Mouse (Mus musculus) activated CD4-positive, CD25-positive, alpha-beta regulatory T cell, adult 4 months (primary cell): ENCODE results near the gene Gm26602. TPM values are rescaled to one million over a fixed set of nuclear protein-coding genes. Genes with fewer than 3 reads are reported as not detected.
A peak's percentile ranks its signal among the peaks of the same experiment; 100 is the strongest.
"Not testable (repeated sequence)": the region's sequence is repeated elsewhere in the genome, so short reads cannot be mapped to it uniquely, and the experiment has no call there.

Experiments
- ATAC-seq: one replicate; pipeline ENCODE4 v1.8.0; 2017
- polyA plus RNA-seq, 2 experiments: library from polyadenylated mRNA; unstranded; fragments of 100-300 nt; shearing (Covaris generic); gene quantifications; one replicate each; pipeline ENCODE4 v1.2.1; 2017

Gene Gm26602
- polyA plus RNA-seq, 2 experiments from 2014 or later: not detected

GRCm38 (mm10) chr10:79934272-79934721, 23.6 kb downstream of the Gm26602 start:
- ATAC-seq: no peak

DNA sequence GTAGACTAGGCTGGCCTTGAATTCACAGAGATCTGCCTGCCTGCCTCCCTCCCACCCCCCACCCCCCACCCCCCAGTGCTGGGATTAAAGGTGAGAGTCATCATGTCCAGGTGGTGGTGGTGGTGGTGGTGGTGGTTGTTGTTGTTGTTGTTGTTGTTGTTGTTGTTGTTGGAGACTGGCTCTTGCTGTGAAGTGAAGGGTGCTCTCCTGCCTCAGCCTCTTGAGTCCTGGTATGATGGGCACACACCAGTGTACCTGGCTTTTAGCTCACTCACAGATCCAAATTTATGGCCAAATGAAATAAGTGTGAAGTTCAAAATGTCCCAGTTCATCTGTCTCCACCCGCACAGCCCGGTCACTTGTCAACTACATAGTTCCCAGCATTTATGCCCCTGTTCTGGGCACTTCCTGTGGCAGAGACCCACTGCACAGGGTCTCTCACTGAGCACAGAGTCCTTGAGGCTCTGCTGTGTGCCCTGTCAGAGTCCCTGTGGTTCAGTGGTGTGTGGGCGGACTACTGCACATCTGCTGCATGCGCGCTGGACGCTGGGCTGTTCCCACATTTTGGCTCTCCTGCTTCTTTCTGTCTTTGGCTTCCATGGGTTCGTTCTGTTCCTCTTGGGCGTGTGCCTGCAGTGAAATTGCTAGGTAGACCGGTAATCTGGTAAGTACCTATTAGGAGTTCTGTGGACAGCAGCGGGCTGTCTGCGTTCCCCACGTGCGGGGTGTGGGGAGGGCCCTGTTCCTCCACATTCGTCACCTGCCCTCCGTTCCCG, 24.3 kb downstream of the Gm26602 start:
- ATAC-seq: no peak

GRCm38 (mm10) chr10:79936284-79936910, 25.7 kb downstream of the Gm26602 start:
- ATAC-seq: no peak

DNA sequence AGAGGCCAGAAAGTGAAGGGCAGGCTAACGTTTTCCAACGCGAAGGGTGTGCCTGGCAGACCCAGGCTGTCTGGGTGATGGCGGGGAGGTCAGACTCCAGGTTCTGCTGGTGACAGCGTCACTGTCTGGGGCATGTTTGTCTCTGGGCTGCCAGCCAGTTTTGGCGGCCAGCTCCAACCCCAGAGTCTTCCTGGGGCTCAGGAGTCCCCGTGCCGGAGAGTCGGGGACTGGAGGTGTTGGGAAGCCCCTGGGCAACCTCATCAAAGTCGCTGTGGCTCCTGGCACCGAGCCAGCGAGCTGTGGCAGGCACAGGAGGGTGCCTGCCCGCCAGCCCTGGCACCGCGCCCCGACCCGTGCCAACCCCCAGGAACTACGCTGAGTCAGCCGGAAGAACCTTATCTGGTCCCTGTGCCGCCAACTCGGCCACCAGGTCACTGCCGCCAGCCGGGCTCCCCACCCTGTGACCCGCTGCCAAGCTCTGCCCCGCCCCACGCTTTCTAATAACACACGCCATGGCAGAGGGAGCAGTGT, 26.3 kb downstream of the Gm26602 start:
- peak; percentile 88 for ATAC-seq

- ATAC-seq: no peak
These were observed 27.3 kb downstream of the Gm26602 start for GRCm38 (mm10) chr10:79937775-79938526.

DNA sequence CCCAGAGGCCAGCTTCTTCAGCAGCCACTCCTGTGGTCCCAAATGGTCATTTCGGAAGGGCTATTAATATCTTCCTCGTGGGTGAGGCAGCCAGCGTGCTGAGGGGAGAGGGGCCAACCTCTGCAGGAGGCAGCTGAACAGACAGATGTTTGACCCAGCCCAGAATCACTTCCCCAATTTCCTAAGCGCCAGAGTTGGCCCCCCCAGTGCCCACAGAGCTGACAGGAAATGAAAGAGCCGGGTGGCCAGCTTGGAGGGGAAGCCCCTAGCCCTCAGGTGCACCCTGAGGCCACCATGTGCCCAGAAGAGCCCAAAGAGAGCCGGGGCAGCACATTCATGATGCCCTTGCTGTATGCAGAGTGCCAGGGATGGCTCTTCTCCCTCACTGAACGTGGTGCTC, 30.1 kb downstream of the Gm26602 start:
- no peak for ATAC-seq

- ATAC-seq: no peak
These were observed 32.3 kb downstream of the Gm26602 start for GRCm38 (mm10) chr10:79942988-79943387.

DNA sequence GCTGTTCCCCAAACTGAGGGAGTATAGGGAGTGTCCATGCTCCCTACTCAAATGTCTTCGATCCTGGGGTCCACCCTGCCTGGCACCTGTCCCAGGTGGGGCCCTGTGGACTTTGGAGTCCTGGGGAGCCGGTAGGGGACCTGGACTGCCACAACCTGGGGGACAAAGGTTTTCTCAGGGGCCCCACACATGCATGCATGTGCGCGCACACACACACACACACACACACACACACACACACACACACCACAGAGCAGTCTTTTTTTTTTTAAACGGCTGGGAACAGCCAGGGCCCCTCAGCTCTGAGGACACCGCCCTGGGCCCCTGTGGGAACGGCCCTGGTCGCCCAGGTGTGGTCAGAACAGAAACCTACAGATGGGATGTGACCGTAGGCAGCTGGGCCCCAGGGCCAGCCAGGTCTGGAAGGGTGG, 32.8 kb downstream of the Gm26602 start:
- ATAC-seq: no peak

- ATAC-seq: no peak
These were observed 35.0 kb downstream of the Gm26602 start for GRCm38 (mm10) chr10:79945507-79946234.

GRCm38 (mm10) chr10:79946752-79947322, 36.2 kb downstream of the Gm26602 start:
- no peak for ATAC-seq

- ATAC-seq: no peak
These were observed 36.8 kb downstream of the Gm26602 start for GRCm38 (mm10) chr10:79947502-79947901.

DNA sequence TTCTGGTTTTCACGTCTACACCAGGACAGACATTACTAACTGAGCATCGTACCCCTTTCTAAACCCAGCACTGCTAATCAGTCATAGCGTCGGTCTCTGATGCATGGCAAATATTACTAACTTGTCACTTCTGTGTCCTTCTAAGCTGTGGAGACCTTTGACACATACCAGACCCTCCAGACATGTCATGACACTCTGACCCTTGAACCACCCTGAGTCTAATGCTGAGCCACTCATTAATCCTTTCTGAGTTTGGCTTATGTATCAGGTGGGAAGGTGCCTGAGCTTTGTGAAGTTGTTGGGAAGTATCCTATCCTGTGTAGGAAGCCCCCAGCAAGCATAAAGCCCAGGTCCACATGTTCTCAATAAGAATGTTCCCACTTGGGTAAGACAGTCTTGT, 39.2 kb downstream of the Gm26602 start:
- ATAC-seq: no peak

- no peak for ATAC-seq
These were observed 40.0 kb downstream of the Gm26602 start for GRCm38 (mm10) chr10:79950661-79951060.

DNA sequence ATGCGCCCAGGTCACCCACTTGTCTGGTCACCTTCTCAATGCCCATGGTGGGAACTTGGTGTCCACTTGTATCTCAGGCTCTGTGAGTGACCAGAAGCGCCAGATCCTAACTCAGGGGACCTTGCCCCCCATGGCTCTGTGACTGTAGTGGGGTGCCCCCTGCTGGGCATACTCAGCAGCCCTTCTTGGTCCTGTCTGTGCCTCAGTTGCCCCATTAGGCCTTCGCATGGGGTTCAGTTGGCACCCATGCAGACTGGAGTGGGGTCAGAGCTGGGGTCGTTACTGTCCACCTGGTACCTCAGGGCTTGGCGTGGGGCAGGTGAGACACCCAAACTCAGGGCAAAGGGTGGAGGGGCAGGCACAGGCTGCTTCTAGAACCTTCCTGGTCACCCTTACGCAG, 43.3 kb downstream of the Gm26602 start:
- ATAC-seq: no peak

DNA sequence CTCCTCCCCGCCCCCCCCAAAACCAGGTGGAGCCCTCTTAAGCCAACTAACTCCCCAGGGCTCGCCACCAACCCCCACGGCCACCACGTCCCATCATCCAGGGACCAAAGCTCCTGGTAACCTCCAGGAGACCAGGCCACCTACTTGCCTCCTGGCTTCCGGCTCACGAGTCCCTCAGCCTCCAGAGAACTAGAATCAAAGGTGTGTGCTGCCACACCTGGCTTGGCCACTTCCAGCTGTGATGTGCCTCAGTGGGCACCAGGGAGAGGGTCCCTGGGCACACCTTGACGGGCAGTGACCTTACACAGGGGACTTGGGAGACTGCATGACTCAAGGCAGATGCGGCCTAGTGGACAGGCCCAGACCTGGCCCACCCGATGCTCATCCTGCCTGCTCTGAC, 45.0 kb downstream of the Gm26602 start:
- ATAC-seq: no peak

DNA sequence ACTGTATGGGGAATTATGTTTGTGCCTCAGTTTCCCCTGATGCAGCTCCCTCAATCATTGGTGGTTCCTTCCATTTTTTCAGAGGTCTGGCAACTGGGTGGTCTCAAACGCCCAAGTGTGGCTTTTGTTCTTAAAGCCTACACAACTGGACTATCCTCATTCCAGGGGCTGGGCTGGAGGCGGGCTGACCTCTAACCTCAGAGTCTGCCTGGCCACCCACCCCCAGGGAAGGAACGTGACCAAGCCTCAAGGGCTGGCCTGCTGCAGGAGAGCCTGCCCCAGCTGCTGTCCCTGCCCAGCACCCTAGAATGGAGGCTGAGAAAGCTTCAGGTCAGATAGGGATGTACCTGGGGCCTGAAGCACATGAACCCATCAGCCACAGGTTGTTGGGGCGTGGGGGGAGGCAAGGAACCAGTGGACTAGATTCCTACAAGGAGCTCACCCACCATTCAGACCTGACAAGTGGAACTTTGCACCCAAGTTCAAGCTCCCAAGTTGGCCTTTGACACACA, 46.0 kb downstream of the Gm26602 start:
- no peak for ATAC-seq

DNA sequence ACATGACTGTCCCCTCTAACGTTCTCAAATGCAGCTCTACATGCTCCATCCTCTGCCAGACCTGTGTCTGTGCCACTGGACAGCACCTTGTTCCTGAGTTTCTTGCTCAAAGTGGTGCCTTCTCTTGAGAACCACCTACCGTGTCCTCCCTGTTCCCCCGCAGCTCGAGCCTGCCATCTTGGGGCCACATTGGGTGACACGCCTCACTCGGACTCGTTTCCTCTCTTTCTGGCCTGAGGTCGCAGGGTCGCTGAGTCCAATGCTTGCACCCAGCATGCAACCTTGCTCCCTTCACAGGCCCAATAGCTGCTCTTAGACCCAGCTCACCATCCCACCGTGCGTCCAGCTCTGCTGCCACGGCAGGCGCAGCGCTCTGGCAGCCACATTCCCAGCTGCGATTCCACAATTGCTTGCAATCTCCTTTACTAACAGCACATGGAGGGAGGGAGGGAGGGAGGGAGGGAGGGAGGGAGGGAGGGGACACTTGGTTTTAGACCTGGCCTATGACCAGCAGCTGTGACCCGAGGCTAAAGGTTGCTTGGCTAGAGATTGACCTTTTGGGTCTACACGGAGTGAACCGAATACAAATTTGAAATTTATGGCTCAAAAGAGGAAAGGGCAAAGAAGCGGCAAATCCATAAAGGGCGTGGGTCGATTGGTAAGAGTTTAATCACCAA, 47.6 kb downstream of the Gm26602 start:
- no peak for ATAC-seq

DNA sequence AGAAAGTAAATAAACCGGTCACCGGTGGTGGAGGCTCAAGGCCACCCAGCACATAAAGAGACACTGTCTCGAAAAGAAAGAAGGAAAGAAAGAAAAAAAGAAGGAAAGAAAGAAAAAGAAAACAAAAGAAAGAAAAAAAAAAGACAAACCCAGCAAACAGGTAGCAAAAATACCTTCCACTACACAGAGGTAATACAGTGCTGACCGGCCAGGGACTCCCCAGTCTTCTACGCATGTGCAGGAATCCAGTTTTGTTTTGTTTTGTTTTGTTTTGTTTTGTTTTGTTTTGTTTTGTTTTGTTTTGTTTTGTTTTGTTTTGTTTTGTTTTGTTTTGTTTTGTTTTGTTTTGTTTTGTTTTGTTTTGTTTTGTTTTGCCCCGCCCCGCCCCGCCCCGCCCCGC, 48.8 kb downstream of the Gm26602 start:
- not testable (repeated sequence) for ATAC-seq

DNA sequence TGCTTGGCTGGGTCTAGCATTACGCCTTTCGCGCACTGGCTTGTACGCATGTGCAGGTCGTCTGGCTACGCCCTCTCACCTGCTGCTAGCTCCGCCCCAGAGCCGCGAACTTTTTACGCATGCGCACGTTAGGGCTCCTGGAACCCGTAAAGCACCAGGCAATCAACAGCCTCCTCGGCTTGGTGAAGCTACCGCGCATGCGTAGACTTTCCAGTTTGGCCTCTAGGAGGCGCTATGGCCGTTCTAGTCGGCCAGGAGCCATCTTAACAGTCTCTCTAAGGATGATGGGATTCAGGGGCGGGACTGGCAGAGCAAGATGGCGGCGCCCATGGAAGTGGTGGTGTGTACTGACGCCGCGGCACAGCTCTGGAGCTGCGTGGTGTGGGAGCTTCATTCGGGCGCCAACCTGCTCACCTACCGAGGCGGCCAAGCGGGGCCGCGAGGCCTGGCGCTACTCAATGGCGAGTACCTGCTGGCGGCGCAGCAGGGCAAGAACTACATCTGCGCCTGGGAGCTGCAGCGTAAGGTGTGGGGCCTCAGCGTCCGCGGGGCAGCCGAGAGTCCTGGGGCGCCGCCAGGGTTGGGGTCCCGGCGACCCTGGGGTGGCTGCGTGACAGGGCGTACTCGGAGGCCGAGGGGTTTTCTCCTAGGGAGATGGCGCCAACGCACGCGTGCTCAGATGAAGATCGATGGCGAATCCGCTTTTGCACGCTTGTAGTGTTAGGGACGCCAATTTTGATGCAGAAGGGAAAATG, 49.4 kb downstream of the Gm26602 start, which contains the start of gene Wdr18:
TSS of gene Wdr18 (plus strand) at position 306 of the 755 bp plus-strand sequence.
- ATAC-seq: peak; percentile 88
